Mouse (Mus musculus): ENCODE data around the gene Cpe. TPM values are rescaled to one million over a fixed set of nuclear protein-coding genes. Genes with fewer than 3 reads are reported as not detected.

The Cpe gene
- polyA plus RNA-seq, 1 experiment from 2014 or later: 165 TPM

DNA sequence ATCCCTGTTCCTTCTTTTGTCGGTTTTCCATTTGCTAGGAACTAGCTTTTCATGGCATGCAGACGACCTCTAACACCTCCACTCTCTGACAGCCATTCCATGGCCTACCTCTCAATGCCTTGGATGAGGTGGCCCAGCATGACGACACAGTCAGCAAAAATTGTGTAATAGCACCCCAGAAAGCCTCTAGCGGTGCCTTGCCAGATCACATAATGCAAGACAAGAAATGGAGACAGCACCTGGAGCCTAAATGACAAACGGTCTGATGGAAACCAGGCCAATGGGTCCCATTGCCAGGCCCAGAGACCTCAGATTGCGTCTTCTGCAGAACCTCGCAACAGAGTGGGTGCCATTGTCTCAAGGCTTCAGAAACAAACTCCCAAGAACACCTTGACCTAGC is 19.6 kb upstream of the Cpe start:
- Histone ChIP-seq H3K9ac (no peak overlapping the region), H3K4me1 (no peaks in the 10 kb centered on the region), H3K36me3 (peaks cover 8% of the 10 kb centered on the region; the same call in 1 of the 2 replicates), H3K4me2 (no peak overlapping the region), H3K27ac (no peak overlapping the region), H3K4me3 (replicated peaks) (no peak overlapping the region), H3K9me3 (no peaks in the 10 kb centered on the region), H3K27me3 (replicated peaks) (no peaks in the 10 kb centered on the region)
- no peak for ATAC-seq (ENCODE audit: insufficient read depth, low FRiP score, low read depth)
- WGBS: 85% methylated on average over 7 of the region's 7 CpGs

DNA sequence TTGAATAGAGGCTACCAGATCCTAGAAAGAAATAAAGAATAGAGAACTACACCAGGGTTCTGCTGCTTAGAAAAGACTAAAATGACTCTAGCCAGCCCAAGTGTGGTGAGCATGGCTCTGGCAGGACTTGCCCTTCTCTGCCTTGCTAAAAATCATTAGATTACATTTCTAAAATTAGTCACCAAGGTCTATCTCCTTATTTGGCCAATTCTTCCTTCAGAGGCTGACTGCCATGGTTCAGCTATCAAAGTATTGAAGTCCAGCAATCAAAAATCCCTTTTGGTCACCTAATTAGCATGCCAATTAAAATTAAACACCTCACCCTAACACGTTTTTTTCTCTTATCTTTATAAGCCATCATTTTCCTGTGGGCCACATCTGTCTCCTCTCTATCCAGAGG is 18.7 kb upstream of the Cpe start:
- no peak for ATAC-seq (ENCODE audit: insufficient read depth, low FRiP score, low read depth)
- 20% methylated on average over 1 of the region's 1 CpGs for WGBS
- no peak overlapping the region for H3K9ac ChIP-seq

DNA sequence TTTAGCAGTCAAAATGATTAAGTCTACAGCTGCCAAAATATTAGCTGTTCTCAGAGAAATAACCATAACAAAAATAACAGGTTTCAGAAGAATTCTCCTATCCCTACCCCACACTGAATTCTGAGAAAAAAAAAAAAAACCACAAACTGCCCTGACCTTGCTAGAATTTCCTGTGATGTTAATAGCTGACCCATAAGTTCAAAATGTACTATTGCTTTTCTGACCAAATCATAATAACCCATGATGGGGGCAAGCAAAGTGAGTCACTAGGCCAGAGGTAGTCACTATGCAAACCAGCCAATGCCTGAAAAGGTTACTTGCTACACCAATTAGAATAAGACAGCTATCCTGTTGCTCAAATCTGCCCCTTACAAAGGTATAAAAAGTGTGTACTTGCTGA is 14.6 kb upstream of the Cpe start:
- no peak overlapping the region for H3K4me3 ChIP-seq (replicated peaks)
- no peaks in the 10 kb centered on the region for H3K4me1 ChIP-seq
- no peak overlapping the region for H3K27ac ChIP-seq
- H3K27me3 ChIP-seq (replicated peaks): no peaks in the 10 kb centered on the region
- no peak overlapping the region for H3K4me2 ChIP-seq
- ATAC-seq (ENCODE audit: insufficient read depth, low FRiP score, low read depth): no peak
- no peak overlapping the region for H3K9ac ChIP-seq
- no peaks in the 10 kb centered on the region for H3K36me3 ChIP-seq
- no peaks in the 10 kb centered on the region for H3K9me3 ChIP-seq

More for the DNA sequence above, 18.7 kb upstream of the Cpe start:
- H3K27me3 ChIP-seq (replicated peaks): no peaks in the 10 kb centered on the region
- no peak overlapping the region for H3K4me2 ChIP-seq
- no peak overlapping the region for H3K4me3 ChIP-seq (replicated peaks)
- H3K4me1 ChIP-seq: no peaks in the 10 kb centered on the region
- H3K27ac ChIP-seq: no peak overlapping the region
- peaks cover 4% of the 10 kb centered on the region; the same call in 1 of the 2 replicates for H3K36me3 ChIP-seq
- H3K9me3 ChIP-seq: no peaks in the 10 kb centered on the region

DNA sequence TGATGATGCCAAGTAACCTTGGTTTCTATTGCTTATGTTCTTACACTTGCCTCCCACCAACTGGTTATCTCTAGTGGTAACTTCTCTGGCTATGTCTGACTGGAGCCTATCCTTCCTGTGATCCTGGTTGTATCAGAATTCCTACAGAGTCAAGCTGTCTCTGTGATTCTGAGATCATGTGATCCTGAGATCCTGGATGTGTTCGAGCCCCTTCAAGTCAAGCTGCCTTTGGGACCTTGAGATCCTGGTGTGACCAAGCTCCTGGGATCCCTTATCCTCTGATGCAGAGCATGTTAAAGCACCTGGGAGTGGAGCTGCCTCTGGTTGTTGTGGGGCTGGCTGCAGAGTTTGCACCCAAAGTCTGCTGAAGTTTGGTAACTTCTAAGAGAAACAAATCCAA is 10.3 kb upstream of the Cpe start:
- no peaks in the 10 kb centered on the region for H3K4me1 ChIP-seq
- H3K9me3 ChIP-seq: no peaks in the 10 kb centered on the region
- H3K27ac ChIP-seq: no peak overlapping the region
- H3K36me3 ChIP-seq: no peaks in the 10 kb centered on the region
- no peak overlapping the region for H3K4me3 ChIP-seq (replicated peaks)
- 79% methylated on average over 1 of the region's 1 CpGs for WGBS
- H3K27me3 ChIP-seq (replicated peaks): no peaks in the 10 kb centered on the region
- H3K9ac ChIP-seq: no peak overlapping the region
- no peak for ATAC-seq (ENCODE audit: insufficient read depth, low FRiP score, low read depth)
- no peak overlapping the region for H3K4me2 ChIP-seq

DNA sequence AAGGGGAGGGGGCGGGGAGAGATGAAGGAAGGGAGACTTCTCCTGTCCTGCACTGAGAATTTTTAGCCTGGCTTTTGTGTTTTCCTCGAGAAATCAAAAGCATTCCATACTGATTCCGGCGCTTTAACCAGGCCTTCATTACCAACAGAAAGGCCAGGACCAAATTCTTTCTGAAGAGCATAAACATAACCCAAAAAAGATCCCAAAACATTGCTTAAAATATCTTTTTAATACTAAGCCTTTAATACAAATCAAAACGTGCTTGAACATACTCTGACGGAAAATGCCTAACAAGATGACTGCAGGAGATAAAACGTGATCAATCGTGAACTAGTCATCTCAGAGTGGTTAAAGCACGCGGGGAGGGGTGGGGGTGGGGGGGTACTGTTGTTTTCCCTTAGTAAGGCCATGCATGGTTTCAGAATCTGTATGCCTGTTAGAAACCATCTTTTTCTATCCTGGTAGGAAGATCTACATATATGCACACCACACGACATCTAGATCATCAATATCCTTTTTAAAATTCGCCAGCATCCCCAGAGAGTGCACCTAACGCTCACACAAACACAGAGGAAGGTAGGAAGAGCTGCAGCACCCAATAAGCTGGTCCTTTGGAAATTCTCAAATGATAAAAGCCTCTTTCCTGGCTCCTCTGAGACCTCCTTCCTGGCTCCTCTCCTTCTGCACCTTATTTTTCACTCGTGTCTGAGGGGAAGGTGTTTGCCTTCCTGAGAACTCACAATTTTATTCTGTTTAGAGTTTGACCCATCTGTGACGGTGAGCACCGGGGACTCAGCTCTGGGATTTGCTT is 1.1 kb downstream of the Cpe start:
- Histone ChIP-seq H3K9me3 (no peaks in the 10 kb centered on the region), H3K4me2 (peak overlapping the region; percentile 97), H3K4me3 (replicated peaks) (peak overlapping the region; percentile 66), H3K27ac (peak overlapping the region; percentile 44; the same call in 1 of the 2 replicates), H3K4me1 (no peaks in the 10 kb centered on the region), H3K9ac (0 out of 2 replicates have a peak overlapping the region, but pooled peaks have one; percentile 12), H3K36me3 (no peaks in the 10 kb centered on the region), H3K27me3 (replicated peaks) (no peaks in the 10 kb centered on the region)
- 19% methylated on average over 16 of the region's 16 CpGs for WGBS
- no peak for ATAC-seq (ENCODE audit: insufficient read depth, low FRiP score, low read depth)

DNA sequence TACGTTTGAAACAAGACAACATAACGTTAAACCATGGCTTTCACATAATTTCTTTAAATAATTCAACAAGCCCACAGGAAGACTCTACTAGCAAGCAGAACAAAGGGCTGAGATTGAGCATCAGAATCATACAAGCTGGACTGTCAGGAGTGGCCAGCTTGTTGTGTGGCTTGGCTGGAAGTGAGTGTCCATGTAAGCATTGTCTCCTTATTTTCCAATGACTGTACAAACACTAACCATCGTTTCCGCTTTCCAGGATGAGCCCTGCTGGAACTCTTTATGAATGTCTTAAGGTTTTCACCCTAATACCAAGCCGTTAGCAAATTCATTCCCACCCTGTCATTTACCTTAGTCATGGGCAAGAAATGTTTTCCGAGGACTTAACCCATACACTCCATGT is 2.0 kb downstream of the Cpe start:
- no peaks in the 10 kb centered on the region for H3K27me3 ChIP-seq (replicated peaks)
- no peak overlapping the region for H3K4me3 ChIP-seq (replicated peaks)
- no peak overlapping the region for H3K27ac ChIP-seq
- no peak overlapping the region for H3K9ac ChIP-seq
- ATAC-seq (ENCODE audit: insufficient read depth, low FRiP score, low read depth): no peak
- WGBS: 78% methylated on average over 6 of the region's 6 CpGs
- no peaks in the 10 kb centered on the region for H3K36me3 ChIP-seq
- H3K4me2 ChIP-seq: no peak overlapping the region
- no peaks in the 10 kb centered on the region for H3K9me3 ChIP-seq
- no peaks in the 10 kb centered on the region for H3K4me1 ChIP-seq

DNA sequence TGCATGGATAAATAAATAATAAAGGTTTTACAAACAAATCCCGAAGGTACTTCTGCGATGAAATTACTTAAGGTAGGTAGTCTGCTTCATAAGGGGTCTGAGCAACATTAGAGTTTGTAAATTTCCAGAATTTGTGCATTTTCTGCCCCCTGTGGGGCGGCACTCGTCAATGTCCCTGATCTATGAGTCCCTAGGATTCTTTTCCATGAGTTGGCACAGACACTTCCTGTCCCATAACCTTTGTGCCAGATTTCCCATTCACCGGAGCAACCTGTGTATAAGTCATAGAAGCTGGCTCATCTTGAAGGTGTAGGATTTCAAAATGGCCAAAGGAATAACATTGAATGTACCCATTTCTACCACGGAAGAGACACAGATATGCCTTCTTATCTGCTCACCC is 2.5 kb downstream of the Cpe start:
- no peaks in the 10 kb centered on the region for H3K9me3 ChIP-seq
- H3K36me3 ChIP-seq: no peaks in the 10 kb centered on the region
- no peaks in the 10 kb centered on the region for H3K4me1 ChIP-seq
- no peak overlapping the region for H3K27ac ChIP-seq
- no peaks in the 10 kb centered on the region for H3K27me3 ChIP-seq (replicated peaks)
- no peak overlapping the region for H3K9ac ChIP-seq
- WGBS: 75% methylated on average over 6 of the region's 6 CpGs
- ATAC-seq (ENCODE audit: insufficient read depth, low FRiP score, low read depth): no peak
- no peak overlapping the region for H3K4me2 ChIP-seq
- H3K4me3 ChIP-seq (replicated peaks): no peak overlapping the region

DNA sequence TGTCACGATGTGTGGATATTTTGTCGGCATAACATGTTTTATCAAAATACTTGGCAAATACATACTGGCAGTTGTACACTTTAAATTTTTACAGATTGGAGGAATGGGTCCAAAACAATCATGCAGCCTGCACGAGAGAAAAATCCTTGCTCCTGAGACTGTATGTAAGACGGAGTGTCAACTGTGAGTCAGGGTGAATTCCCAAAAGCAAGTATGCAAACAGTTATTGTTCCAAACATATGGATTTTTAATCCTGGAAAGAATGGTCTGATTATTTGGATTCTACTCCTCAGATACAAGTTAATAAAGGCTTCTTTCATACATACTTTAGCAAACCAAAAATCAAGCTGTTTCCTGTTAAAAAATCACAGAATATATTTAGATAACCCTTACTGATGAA is 4.1 kb downstream of the Cpe start:
- ATAC-seq (ENCODE audit: insufficient read depth, low FRiP score, low read depth): no peak
- no peaks in the 10 kb centered on the region for H3K27me3 ChIP-seq (replicated peaks)

DNA sequence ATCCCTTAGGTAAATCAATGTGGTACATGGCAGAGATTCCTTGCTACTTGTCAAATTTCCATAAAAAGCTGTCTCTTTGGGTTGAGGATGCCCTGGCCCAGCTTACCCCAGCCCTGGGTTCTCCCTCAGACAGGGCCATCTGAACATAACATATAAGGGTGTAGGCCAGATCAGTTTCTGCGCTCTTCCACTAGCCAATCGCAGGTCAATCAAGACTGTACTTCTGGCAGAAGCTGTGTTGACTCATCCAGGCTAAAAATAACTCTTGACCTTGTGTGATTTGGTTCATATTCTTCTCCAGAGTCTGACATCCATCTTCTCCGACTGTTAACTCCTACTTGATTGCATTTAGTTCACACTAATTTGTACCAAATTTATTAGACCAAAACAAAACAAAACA is 4.7 kb downstream of the Cpe start:
- Histone ChIP-seq H3K4me2 (no peak overlapping the region), H3K27me3 (replicated peaks) (no peaks in the 10 kb centered on the region), H3K36me3 (no peaks in the 10 kb centered on the region), H3K4me1 (no peaks in the 10 kb centered on the region), H3K9ac (no peak overlapping the region), H3K4me3 (replicated peaks) (no peak overlapping the region), H3K27ac (no peak overlapping the region), H3K9me3 (no peaks in the 10 kb centered on the region)
- 54% methylated on average over 3 of the region's 3 CpGs for WGBS
- ATAC-seq (ENCODE audit: insufficient read depth, low FRiP score, low read depth): no peak

More for the DNA sequence above, 4.1 kb downstream of the Cpe start:
- Histone ChIP-seq H3K27ac (no peak overlapping the region), H3K4me3 (replicated peaks) (no peak overlapping the region), H3K4me1 (no peaks in the 10 kb centered on the region), H3K9ac (no peak overlapping the region), H3K4me2 (no peak overlapping the region), H3K36me3 (no peaks in the 10 kb centered on the region), H3K9me3 (no peaks in the 10 kb centered on the region)
- 69% methylated on average over 4 of the region's 4 CpGs for whole genome bisulfite sequencing

DNA sequence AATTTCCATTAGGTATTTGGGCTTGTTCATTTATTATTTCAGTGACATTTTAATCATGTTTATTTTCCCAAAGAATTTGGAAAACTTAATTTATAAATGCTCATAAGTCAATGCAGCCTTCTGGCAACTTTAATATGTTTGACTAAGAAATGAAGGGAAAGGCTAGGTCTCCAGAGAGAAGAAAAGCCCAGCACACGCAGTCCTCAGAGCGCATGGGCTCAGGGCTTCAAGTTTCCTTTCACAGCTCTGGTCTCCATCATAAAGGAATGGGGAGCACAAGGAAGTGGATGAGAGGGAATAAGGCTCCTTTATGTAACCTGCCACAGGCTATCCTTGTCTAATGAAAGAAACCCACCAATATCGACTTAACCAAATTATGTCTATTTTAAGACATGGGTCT is 10.4 kb downstream of the Cpe start:
- Histone ChIP-seq H3K4me3 (replicated peaks) (no peak overlapping the region), H3K9me3 (no peaks in the 10 kb centered on the region), H3K27me3 (replicated peaks) (no peaks in the 10 kb centered on the region), H3K36me3 (no peaks in the 10 kb centered on the region), H3K9ac (no peak overlapping the region), H3K4me1 (no peaks in the 10 kb centered on the region), H3K4me2 (no peak overlapping the region), H3K27ac (no peak overlapping the region)
- no peak for ATAC-seq (ENCODE audit: insufficient read depth, low FRiP score, low read depth)
- 65% methylated on average over 3 of the region's 3 CpGs for WGBS

DNA sequence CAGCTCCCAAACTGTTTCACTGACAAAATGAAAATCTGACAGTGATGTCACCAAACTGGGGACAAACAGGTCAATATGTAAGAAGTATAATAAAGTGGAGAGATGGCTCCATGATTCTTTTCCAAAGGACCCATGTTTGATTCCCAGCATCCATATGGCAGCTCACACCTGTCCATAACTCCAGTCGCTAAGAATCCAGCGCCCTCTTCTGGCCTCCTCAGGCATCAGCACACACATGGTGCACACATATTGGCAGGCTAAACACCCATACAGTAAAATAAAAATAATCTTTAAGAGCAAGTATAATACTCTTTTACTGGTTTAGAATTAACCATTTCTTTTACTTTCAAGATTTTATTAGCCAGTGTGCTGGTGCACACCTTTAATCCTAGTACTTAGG is 16.5 kb downstream of the Cpe start:
- Histone ChIP-seq H3K4me3 (replicated peaks) (no peak overlapping the region), H3K9me3 (no peaks in the 10 kb centered on the region), H3K4me1 (no peaks in the 10 kb centered on the region), H3K27ac (no peak overlapping the region), H3K9ac (no peak overlapping the region), H3K27me3 (replicated peaks) (no peaks in the 10 kb centered on the region), H3K4me2 (no peak overlapping the region), H3K36me3 (no peaks in the 10 kb centered on the region)
- no peak for ATAC-seq (ENCODE audit: insufficient read depth, low FRiP score, low read depth)
- 73% methylated on average over 2 of the region's 2 CpGs for WGBS

DNA sequence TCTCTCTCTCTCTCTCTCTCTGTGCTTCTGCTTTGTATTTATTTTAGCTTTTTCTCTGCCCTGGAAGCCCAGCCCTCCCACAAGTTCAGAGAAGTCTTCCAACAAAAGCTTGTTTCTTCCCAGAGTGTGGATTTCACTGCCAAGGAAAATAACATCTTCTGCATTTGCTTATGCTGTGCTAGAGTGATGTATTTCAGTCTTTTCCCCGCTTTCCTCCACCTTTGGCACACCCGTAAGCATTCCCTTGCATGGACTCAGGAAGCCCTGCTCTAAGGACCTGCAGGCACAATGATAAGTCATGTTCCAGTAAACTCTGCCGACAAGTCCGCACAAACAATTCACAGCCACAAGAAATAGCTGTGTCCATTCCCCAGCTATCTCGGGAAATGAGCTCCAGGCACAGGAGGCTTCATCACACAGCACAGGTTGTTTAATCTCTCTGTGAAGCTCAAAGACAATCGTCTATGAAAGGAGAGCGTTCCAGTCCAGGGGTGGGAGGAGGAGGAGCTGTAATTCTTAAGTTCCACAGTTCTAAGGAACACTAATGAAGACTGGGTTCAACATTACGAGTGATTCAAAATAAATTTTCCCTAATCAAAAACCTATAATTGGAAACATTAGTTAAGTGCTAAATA is 17.8 kb downstream of the Cpe start:
- H3K9me3 ChIP-seq: no peaks in the 10 kb centered on the region
- H3K9ac ChIP-seq: no peak overlapping the region
- H3K4me2 ChIP-seq: 0 out of 2 replicates have a peak overlapping the region, but pooled peaks have one; percentile 21
- H3K4me3 ChIP-seq (replicated peaks): no peak overlapping the region
- peak; percentile 43; the same call in 1 of the 2 replicates for ATAC-seq (ENCODE audit: insufficient read depth, low FRiP score, low read depth)
- 37% methylated on average over 8 of the region's 8 CpGs for WGBS
- H3K27ac ChIP-seq: peak overlapping the region; percentile 65
- no peaks in the 10 kb centered on the region for H3K36me3 ChIP-seq
- no peaks in the 10 kb centered on the region for H3K27me3 ChIP-seq (replicated peaks)
- no peaks in the 10 kb centered on the region for H3K4me1 ChIP-seq

Measured in stomach, embryonic 15.5 days (tissue).